ENCODE assay signal across 11 mouse cellular contexts in the genomic region with DNA sequence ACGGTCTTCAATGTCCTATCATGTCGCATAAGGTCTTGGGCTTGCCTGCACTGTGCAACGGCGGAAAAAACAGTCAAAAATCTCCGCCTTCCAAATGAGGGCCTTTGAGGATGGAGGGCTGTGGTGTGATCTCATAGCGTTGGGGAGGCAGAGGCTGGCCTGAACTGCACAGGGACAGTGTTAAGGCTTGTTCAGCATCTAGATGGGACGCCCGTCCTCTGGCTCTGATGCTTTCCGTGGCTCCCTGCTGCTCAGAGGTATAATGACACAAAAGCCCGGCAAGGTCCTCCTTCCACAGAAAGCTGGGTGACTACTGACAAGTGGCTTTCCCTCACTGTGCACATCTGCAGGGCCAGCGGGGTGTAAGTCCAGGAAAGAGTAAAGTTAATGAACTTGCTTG. TPM values are rescaled to one million over a fixed set of nuclear protein-coding genes. Genes with fewer than 3 reads are reported as not detected.
A peak's percentile ranks its signal among the peaks of the same experiment; 100 is the strongest.
DNase-seq lines count a peak whose midpoint lies in the region; ATAC-seq lines count a peak whose summit lies in the region.
"Had no signal": no experiment of that assay in that cellular context is flagged by ENCODE, and none has a peak within 500 bp of the region (broad histone marks: within the 10 kb centered on the region; RNA-seq: fewer than 3 reads in every experiment).

No protein-coding gene starts in this region.

- H3K4me1 ChIP-seq in heart, embryonic 11.5 days (ENCODE audit: control insufficient read depth, insufficient read depth, low read length) = peaks cover 31% of the 10 kb centered on the region
- peaks cover 45% of the 10 kb centered on the region for H3K4me1 ChIP-seq in lung, embryonic 15.5 days
- H3K4me1 ChIP-seq in embryonic facial prominence, embryonic 11.5 days (ENCODE audit: control insufficient read depth, insufficient read depth, low read length) = peaks cover 4% of the 10 kb centered on the region
- peaks cover 23% of the 10 kb centered on the region for H3K4me1 ChIP-seq in limb, embryonic 13.5 days

- intact Hi-C loops in heart, postnatal 10 days (cut with DNase I) = no loop called here

- WGBS in heart, embryonic 11.5 days (ENCODE audit: insufficient replicate concordance) = 23% methylated on average over 11 of the region's 11 CpGs
- 26% methylated on average over 11 of the region's 11 CpGs for WGBS in lung, embryonic 15.5 days
- 17% methylated on average over 11 of the region's 11 CpGs for WGBS in embryonic facial prominence, embryonic 11.5 days
- WGBS in limb, embryonic 13.5 days = 22% methylated on average over 11 of the region's 11 CpGs

- peak overlapping the region; percentile 70 for H3K9ac ChIP-seq in heart, embryonic 11.5 days (ENCODE audit: low read depth, low read length)
- H3K9ac ChIP-seq in lung, embryonic 15.5 days = peak overlapping the region; percentile 43
- peak overlapping the region; percentile 47 for H3K9ac ChIP-seq in embryonic facial prominence, embryonic 11.5 days (replicated peaks; ENCODE audit: low read length)
- H3K9ac ChIP-seq in limb, embryonic 13.5 days = peak overlapping the region; percentile 64

- H3K4me2 ChIP-seq in heart, embryonic 11.5 days = peak overlapping the region; percentile 63
- peak overlapping the region; percentile 62 for H3K4me2 ChIP-seq in lung, embryonic 15.5 days
- H3K4me2 ChIP-seq in embryonic facial prominence, embryonic 11.5 days (ENCODE audit: low read depth, low read length) = peak overlapping the region; percentile 32
- H3K4me2 ChIP-seq in limb, embryonic 13.5 days (replicated peaks) = peak overlapping the region; percentile 57

- H3K36me3 ChIP-seq in heart, embryonic 11.5 days (ENCODE audit: control insufficient read depth, insufficient read depth, low read length) = no peaks in the 10 kb centered on the region
- no peaks in the 10 kb centered on the region; the same call in 1 of the 2 replicates for H3K36me3 ChIP-seq in lung, embryonic 15.5 days
- H3K36me3 ChIP-seq in embryonic facial prominence, embryonic 11.5 days (replicated peaks; ENCODE audit: control insufficient read depth, insufficient read depth, low read depth, low read length) = no peaks in the 10 kb centered on the region
- H3K36me3 ChIP-seq in limb, embryonic 13.5 days = peaks cover 15% of the 10 kb centered on the region; the same call in 1 of the 2 replicates

- peak overlapping the region; percentile 39 for H3K4me3 ChIP-seq in heart, embryonic 11.5 days (ENCODE audit: low read depth, low read length)
- H3K4me3 ChIP-seq in lung, embryonic 15.5 days = peak overlapping the region; percentile 41
- H3K4me3 ChIP-seq in embryonic facial prominence, embryonic 11.5 days (ENCODE audit: low read depth, low read length) = peak overlapping the region; percentile 9; the same call in 1 of the 2 replicates
- H3K4me3 ChIP-seq in limb, embryonic 13.5 days = peak overlapping the region; percentile 34
- H3K4me3 ChIP-seq: erythroblast, embryonic 14.5 days had no signal

- H3K9me3 ChIP-seq in heart, embryonic 11.5 days (replicated peaks; ENCODE audit: control insufficient read depth, low read length) = no peaks in the 10 kb centered on the region
- no peaks in the 10 kb centered on the region for H3K9me3 ChIP-seq in lung, embryonic 15.5 days
- no peaks in the 10 kb centered on the region for H3K9me3 ChIP-seq in embryonic facial prominence, embryonic 11.5 days (replicated peaks; ENCODE audit: control insufficient read depth, low read length)
- no peaks in the 10 kb centered on the region for H3K9me3 ChIP-seq in limb, embryonic 13.5 days

- no peak overlapping the region for H3K27ac ChIP-seq in heart, embryonic 11.5 days (ENCODE audit: low read depth, low read length)
- peak overlapping the region; percentile 87 for H3K27ac ChIP-seq in lung, embryonic 15.5 days
- H3K27ac ChIP-seq in embryonic facial prominence, embryonic 11.5 days (replicated peaks; ENCODE audit: low read depth, low read length) = no peak overlapping the region
- peak overlapping the region; percentile 12; the same call in 1 of the 2 replicates for H3K27ac ChIP-seq in limb, embryonic 13.5 days

- ATAC-seq in heart, embryonic 11.5 days (replicated peaks; ENCODE audit: insufficient number of reproducible peaks, low FRiP score, low TSS enrichment) = no peak
- ATAC-seq in lung, embryonic 15.5 days (ENCODE audit: borderline replicate concordance, extremely low read depth, low FRiP score, low TSS enrichment) = no peak
- no peak for ATAC-seq in embryonic facial prominence, embryonic 11.5 days (replicated peaks; ENCODE audit: insufficient number of reproducible peaks, low FRiP score, low TSS enrichment, low read depth)
- no peak for ATAC-seq in limb, embryonic 13.5 days (ENCODE audit: low FRiP score, low read depth)
- ATAC-seq in erythroid progenitor cell, adult 5-6 weeks (replicated peaks; ENCODE audit: low FRiP score, poor library complexity, severe bottlenecking) = no peak

- DNase-seq in heart, postnatal 10 days = no peak
- no peak for DNase-seq in lung, postnatal 25 days (ENCODE audit: low spot score)
- no peak for DNase-seq in embryonic facial prominence, embryonic 11.5 days (ENCODE audit: low spot score)
- DNase-seq in embryo, embryonic 10 days (ENCODE audit: low spot score) = no peak
- DNase-seq: cerebellum, adult 11 months; kidney, adult 11 months had no signal

- peaks cover 8% of the 10 kb centered on the region for H3K27me3 ChIP-seq in heart, embryonic 11.5 days (ENCODE audit: control insufficient read depth, insufficient read depth, low read length)
- H3K27me3 ChIP-seq in lung, embryonic 15.5 days = peaks cover 6% of the 10 kb centered on the region
- peaks cover 4% of the 10 kb centered on the region for H3K27me3 ChIP-seq in embryonic facial prominence, embryonic 11.5 days (ENCODE audit: control insufficient read depth, insufficient read depth, low read length)
- peaks cover 33% of the 10 kb centered on the region for H3K27me3 ChIP-seq in limb, embryonic 13.5 days

RNA-seq across cellular contexts. Expression of a gene that starts 3.7 kb away (rescaled TPM):
- polyA plus RNA-seq in heart, embryonic 11.5 days (2014; fragmentation: Nextera tagmentation; extraction: Ambion mirVana) = 6.2 and 7.5 TPM in 2 replicates
- total RNA-seq in heart, postnatal 10 days (2021) = 1 to 10 TPM; 5.0 to 6.1 TPM
- polyA plus RNA-seq in lung, embryonic 15.5 days (2015; fragmentation: Nextera tagmentation; extraction: Ambion mirVana) = 16.8 and 19.8 TPM in 2 replicates
- polyA plus RNA-seq in embryonic facial prominence, embryonic 11.5 days (2014; fragmentation: Nextera tagmentation; extraction: Ambion mirVana) = 5.2 and 6.7 TPM in 2 replicates
- polyA plus RNA-seq in limb, embryonic 13.5 days (2015; fragmentation: Nextera tagmentation; extraction: Ambion mirVana) = 7.3 and 7.6 TPM in 2 replicates
- 23.4 and 23.9 TPM in 2 replicates for total RNA-seq in erythroid progenitor cell, adult 5-6 weeks (2015; ENCODE audit: low replicate concordance)
- 16.0 and 28.8 TPM in 2 replicates for total RNA-seq in erythroid progenitor cell, adult 5-6 weeks (2017; ENCODE audit: low replicate concordance)

RNA-seq across cellular contexts. Expression of a gene that starts 19.4 kb away (rescaled TPM):
- 160 and 182 TPM in 2 replicates for polyA plus RNA-seq in heart, embryonic 11.5 days (2014; fragmentation: Nextera tagmentation; extraction: Ambion mirVana)
- total RNA-seq in heart, postnatal 10 days (2021) = 10 to 100 TPM; 79.0 to 79.1 TPM
- 223 and 225 TPM in 2 replicates for polyA plus RNA-seq in lung, embryonic 15.5 days (2015; fragmentation: Nextera tagmentation; extraction: Ambion mirVana)
- 266 and 287 TPM in 2 replicates for polyA plus RNA-seq in embryonic facial prominence, embryonic 11.5 days (2014; fragmentation: Nextera tagmentation; extraction: Ambion mirVana)
- polyA plus RNA-seq in limb, embryonic 13.5 days (2015; fragmentation: Nextera tagmentation; extraction: Ambion mirVana) = 244 and 254 TPM in 2 replicates
- total RNA-seq in erythroid progenitor cell, adult 5-6 weeks (2015; ENCODE audit: low replicate concordance) = 18.4 and 20.5 TPM in 2 replicates
- total RNA-seq in erythroid progenitor cell, adult 5-6 weeks (2017; ENCODE audit: low replicate concordance) = 14.6 and 28.4 TPM in 2 replicates

RNA-seq across cellular contexts. Expression of a gene that starts 23.9 kb away (rescaled TPM):
- 2.1 and 2.8 TPM in 2 replicates for polyA plus RNA-seq in heart, embryonic 11.5 days (2014; fragmentation: Nextera tagmentation; extraction: Ambion mirVana)
- total RNA-seq in heart, postnatal 10 days (2021) = 1 to 10 TPM; 7.8 to 8.2 TPM
- polyA plus RNA-seq in lung, embryonic 15.5 days (2015; fragmentation: Nextera tagmentation; extraction: Ambion mirVana) = 3.5 and 4.3 TPM in 2 replicates
- 0.98 and 1.3 TPM in 2 replicates for polyA plus RNA-seq in embryonic facial prominence, embryonic 11.5 days (2014; fragmentation: Nextera tagmentation; extraction: Ambion mirVana)
- polyA plus RNA-seq in limb, embryonic 13.5 days (2015; fragmentation: Nextera tagmentation; extraction: Ambion mirVana) = 1.8 and 1.9 TPM in 2 replicates
- 44.0 and 58.4 TPM in 2 replicates for total RNA-seq in erythroid progenitor cell, adult 5-6 weeks (2015; ENCODE audit: low replicate concordance)
- 58.6 and 71.8 TPM in 2 replicates for total RNA-seq in erythroid progenitor cell, adult 5-6 weeks (2017; ENCODE audit: low replicate concordance)

RNA-seq across cellular contexts. Expression of a gene that starts 26.8 kb away (rescaled TPM):
- 711 and 729 TPM in 2 replicates for polyA plus RNA-seq in heart, embryonic 11.5 days (2014; fragmentation: Nextera tagmentation; extraction: Ambion mirVana)
- total RNA-seq in heart, postnatal 10 days (2021) = 100 to 1,000 TPM; 551 to 562 TPM
- 523 and 535 TPM in 2 replicates for polyA plus RNA-seq in lung, embryonic 15.5 days (2015; fragmentation: Nextera tagmentation; extraction: Ambion mirVana)
- 515 and 565 TPM in 2 replicates for polyA plus RNA-seq in embryonic facial prominence, embryonic 11.5 days (2014; fragmentation: Nextera tagmentation; extraction: Ambion mirVana)
- polyA plus RNA-seq in limb, embryonic 13.5 days (2015; fragmentation: Nextera tagmentation; extraction: Ambion mirVana) = 462 and 477 TPM in 2 replicates
- 371 and 490 TPM in 2 replicates for total RNA-seq in erythroid progenitor cell, adult 5-6 weeks (2015; ENCODE audit: low replicate concordance)
- total RNA-seq in erythroid progenitor cell, adult 5-6 weeks (2017; ENCODE audit: low replicate concordance) = 239 and 372 TPM in 2 replicates

RNA-seq across cellular contexts. Expression of a gene that starts 31.8 kb away (rescaled TPM):
- polyA plus RNA-seq in heart, embryonic 11.5 days (2014; fragmentation: Nextera tagmentation; extraction: Ambion mirVana) = 405 and 420 TPM in 2 replicates
- 10 to 100 TPM; 60.3 to 65.6 TPM for total RNA-seq in heart, postnatal 10 days (2021)
- 367 and 375 TPM in 2 replicates for polyA plus RNA-seq in lung, embryonic 15.5 days (2015; fragmentation: Nextera tagmentation; extraction: Ambion mirVana)
- polyA plus RNA-seq in embryonic facial prominence, embryonic 11.5 days (2014; fragmentation: Nextera tagmentation; extraction: Ambion mirVana) = 255 and 271 TPM in 2 replicates
- polyA plus RNA-seq in limb, embryonic 13.5 days (2015; fragmentation: Nextera tagmentation; extraction: Ambion mirVana) = 287 and 299 TPM in 2 replicates
- 20.1 and 39.6 TPM in 2 replicates for total RNA-seq in erythroid progenitor cell, adult 5-6 weeks (2015; ENCODE audit: low replicate concordance)
- 18.2 and 26.3 TPM in 2 replicates for total RNA-seq in erythroid progenitor cell, adult 5-6 weeks (2017; ENCODE audit: low replicate concordance)

Comparison
In these comparisons a context has a peak if more than half of its experiments do, and no peak if none do; other contexts are left out.
1. H3K27ac ChIP-seq: peak in lung, embryonic 15.5 days (single experiment) and limb, embryonic 13.5 days (single experiment); none in heart, embryonic 11.5 days (single experiment) and embryonic facial prominence, embryonic 11.5 days (single experiment).
2. Peak in every context shown above with its lines, with median percentiles within 50 percentile points of each other: H3K4me2 ChIP-seq, H3K4me3 ChIP-seq and H3K9ac ChIP-seq.